In genomic region chr2:118887845-118888548, GRCm38 (mm10) we compare ENCODE assay signal across 9 mouse cellular contexts. TPM values are rescaled to one million over a fixed set of nuclear protein-coding genes. Genes with fewer than 3 reads are reported as not detected.
DNase-seq lines count a peak whose midpoint lies in the region; ATAC-seq and TF ChIP-seq lines count a peak whose summit lies in the region.
"Had no signal": no experiment of that assay in that cellular context is flagged by ENCODE, and none has a peak within 500 bp of the region (broad histone marks: within the 10 kb centered on the region; RNA-seq: fewer than 3 reads in every experiment).

No protein-coding gene starts in this region.

- no peaks in the 10 kb centered on the region for H3K9me3 ChIP-seq in hindbrain, embryonic 10.5 days
- H3K9me3 ChIP-seq in hindbrain, embryonic 11.5 days (ENCODE audit: control insufficient read depth, low read length) = no peaks in the 10 kb centered on the region
- H3K9me3 ChIP-seq in embryonic facial prominence, embryonic 14.5 days (ENCODE audit: control insufficient read depth, low read length) = no peaks in the 10 kb centered on the region

- WGBS in hindbrain, embryonic 10.5 days = 30% methylated on average over 14 of the region's 14 CpGs
- WGBS in hindbrain, embryonic 11.5 days = 27% methylated on average over 14 of the region's 14 CpGs
- 33% methylated on average over 10 of the region's 14 CpGs for WGBS in embryonic facial prominence, embryonic 14.5 days
- WGBS in spleen, adult 2 months = 24% methylated on average over 14 of the region's 14 CpGs
- 48% methylated on average over 14 of the region's 14 CpGs for WGBS in thymus, adult 2 months

- TF ChIP-seq CTCF in spleen, adult 2 months (IDR thresholded peaks at IDR 0.05; ENCODE audit: extremely low read depth, insufficient read depth, insufficient read length, insufficient replicate concordance) = no peak
- no peak for TF ChIP-seq CTCF in thymus, adult 2 months (IDR thresholded peaks at IDR 0.05; ENCODE audit: borderline replicate concordance, control insufficient read depth, extremely low read depth, insufficient read depth, low read length, poor library complexity)

- H3K4me1 ChIP-seq in hindbrain, embryonic 10.5 days (replicated peaks) = peaks cover 11% of the 10 kb centered on the region
- H3K4me1 ChIP-seq in hindbrain, embryonic 11.5 days (replicated peaks; ENCODE audit: control insufficient read depth, insufficient read depth, low read length) = 0 out of 2 replicates have a peak, but pooled peaks cover 3% of the 10 kb centered on the region
- H3K4me1 ChIP-seq in embryonic facial prominence, embryonic 14.5 days (ENCODE audit: control insufficient read depth, insufficient read depth, low read length) = peaks cover 6% of the 10 kb centered on the region; the same call in 1 of the 2 replicates
- peaks cover 4% of the 10 kb centered on the region; the same call in 1 of the 2 replicates for H3K4me1 ChIP-seq in spleen, adult 2 months (ENCODE audit: control insufficient read depth, insufficient read depth, insufficient read length)
- no peaks in the 10 kb centered on the region for H3K4me1 ChIP-seq in thymus, adult 2 months (replicated peaks; ENCODE audit: control insufficient read depth, insufficient read depth, low read length)

- H3K4me3 ChIP-seq in hindbrain, embryonic 10.5 days = no peak overlapping the region
- H3K4me3 ChIP-seq in hindbrain, embryonic 11.5 days (ENCODE audit: low read depth, low read length) = no peak overlapping the region
- H3K4me3 ChIP-seq in embryonic facial prominence, embryonic 14.5 days (ENCODE audit: low read depth, low read length) = no peak overlapping the region
- H3K4me3 ChIP-seq in spleen, adult 2 months (ENCODE audit: extremely low read depth, insufficient read depth, insufficient read length) = no peak overlapping the region
- H3K4me3 ChIP-seq in thymus, adult 2 months (ENCODE audit: control insufficient read depth, insufficient read depth, low read length) = no peak overlapping the region
- H3K4me3 ChIP-seq: heart, adult 2 months had no signal

- peaks cover 71% of the 10 kb centered on the region for H3K27me3 ChIP-seq in hindbrain, embryonic 10.5 days (ENCODE audit: insufficient read depth, poor library complexity, severe bottlenecking)
- 0 out of 2 replicates have a peak, but pooled peaks cover 2% of the 10 kb centered on the region for H3K27me3 ChIP-seq in hindbrain, embryonic 11.5 days (ENCODE audit: control insufficient read depth, insufficient read depth, low read length)
- H3K27me3 ChIP-seq in embryonic facial prominence, embryonic 14.5 days (replicated peaks; ENCODE audit: control insufficient read depth, insufficient read depth, low read length) = peaks cover 32% of the 10 kb centered on the region
- H3K27me3 ChIP-seq in spleen, adult 2 months (ENCODE audit: control insufficient read depth, insufficient read depth, low read length) = no peaks in the 10 kb centered on the region
- no peaks in the 10 kb centered on the region for H3K27me3 ChIP-seq in thymus, adult 2 months (ENCODE audit: control insufficient read depth, insufficient read depth, low read length)

- no peak for DNase-seq in hindbrain, embryonic 10.5 days (ENCODE audit: low spot score)
- DNase-seq in hindbrain, embryonic 11.5 days (ENCODE audit: low spot score) = no peak
- peak; percentile 20 for DNase-seq in embryonic facial prominence, embryonic 14.5 days (ENCODE audit: low spot score)
- peak; percentile 91 for DNase-seq in liver
- peak in 1 of 2 experiments; percentile 39 for DNase-seq in spleen, adult 2 months (ENCODE audit: low read depth in 1 of 2, low spot score in 2 of 2)
- no peak for DNase-seq in cerebellum, postnatal 14 days
- DNase-seq in layer of hippocampus, postnatal 10 days (ENCODE audit: low spot score in 2 of 2) = no peak
- no peak for DNase-seq in thymus, adult 2 months

- H3K36me3 ChIP-seq in hindbrain, embryonic 10.5 days = no peaks in the 10 kb centered on the region
- no peaks in the 10 kb centered on the region for H3K36me3 ChIP-seq in hindbrain, embryonic 11.5 days (ENCODE audit: control insufficient read depth, insufficient read depth, low read length)
- H3K36me3 ChIP-seq in embryonic facial prominence, embryonic 14.5 days (ENCODE audit: control insufficient read depth, insufficient read depth, low read length) = no peaks in the 10 kb centered on the region
- H3K36me3 ChIP-seq in spleen, adult 2 months (ENCODE audit: control insufficient read depth, insufficient read depth, low read length) = no peaks in the 10 kb centered on the region
- H3K36me3 ChIP-seq in thymus, adult 2 months (ENCODE audit: control insufficient read depth, insufficient read depth, low read length) = no peaks in the 10 kb centered on the region

- H3K4me2 ChIP-seq in hindbrain, embryonic 11.5 days (replicated peaks; ENCODE audit: low read depth, low read length) = no peak overlapping the region
- no peak overlapping the region for H3K4me2 ChIP-seq in embryonic facial prominence, embryonic 14.5 days (ENCODE audit: low read depth, low read length)

- ATAC-seq in hindbrain, embryonic 11.5 days (ENCODE audit: low FRiP score) = no peak
- ATAC-seq in embryonic facial prominence, embryonic 14.5 days (ENCODE audit: low read depth) = no peak

- H3K27ac ChIP-seq in hindbrain, embryonic 10.5 days = peak overlapping the region; percentile 53; the same call in 1 of the 2 replicates
- no peak overlapping the region for H3K27ac ChIP-seq in hindbrain, embryonic 11.5 days (ENCODE audit: low read depth, low read length)
- H3K27ac ChIP-seq in embryonic facial prominence, embryonic 14.5 days (replicated peaks; ENCODE audit: low read depth, low read length) = no peak overlapping the region
- peak overlapping the region; percentile 5; the same call in 1 of the 2 replicates for H3K27ac ChIP-seq in spleen, adult 2 months (ENCODE audit: insufficient read depth, low read length)
- no peak overlapping the region for H3K27ac ChIP-seq in thymus, adult 2 months (ENCODE audit: control insufficient read depth, insufficient read depth, low read length)
- H3K27ac ChIP-seq: heart, adult 2 months had no signal

- H3K9ac ChIP-seq in hindbrain, embryonic 11.5 days (ENCODE audit: low read depth, low read length) = no peak overlapping the region
- no peak overlapping the region; the same call in 1 of the 2 replicates for H3K9ac ChIP-seq in embryonic facial prominence, embryonic 14.5 days (ENCODE audit: low read depth, low read length)

- TF ChIP-seq POLR2A in spleen, adult 2 months (IDR thresholded peaks at IDR 0.05; ENCODE audit: low read depth, low read length) = no peak
- no peak for TF ChIP-seq POLR2A in thymus, adult 2 months (IDR thresholded peaks at IDR 0.05; ENCODE audit: control insufficient read depth, extremely low read depth, insufficient read depth, low read length, poor library complexity)

RNA-seq across cellular contexts. Expression of gene Bahd1, which starts 12.2 kb away (rescaled TPM):
- 4.4 TPM in 2 replicates for polyA plus RNA-seq in hindbrain, embryonic 10.5 days (2016; fragmentation: Nextera tagmentation; extraction: Ambion mirVana)
- polyA plus RNA-seq in hindbrain, embryonic 11.5 days (2014; fragmentation: Nextera tagmentation; extraction: Ambion mirVana) = 2.1 TPM in 2 replicates
- 1.3 and 1.6 TPM in 2 replicates for polyA plus RNA-seq in embryonic facial prominence, embryonic 14.5 days (2014; fragmentation: Nextera tagmentation; extraction: Ambion mirVana)
- 22.2 and 26.0 TPM in 2 replicates for polyA plus RNA-seq in spleen, adult 2 months (2012; rRNA removed)
- 10 to 100 TPM; 36.6 to 43.1 TPM for total RNA-seq in layer of hippocampus, postnatal 10 days (2021)
- polyA plus RNA-seq in thymus, adult 2 months (2012; rRNA removed) = 38.7 and 40.0 TPM in 2 replicates

RNA-seq across cellular contexts. Expression of gene Ivd, which starts 26.2 kb away (rescaled TPM):
- 59.4 and 65.9 TPM in 2 replicates for polyA plus RNA-seq in hindbrain, embryonic 10.5 days (2016; fragmentation: Nextera tagmentation; extraction: Ambion mirVana)
- 42.1 and 45.0 TPM in 2 replicates for polyA plus RNA-seq in hindbrain, embryonic 11.5 days (2014; fragmentation: Nextera tagmentation; extraction: Ambion mirVana)
- 50.7 and 61.9 TPM in 2 replicates for polyA plus RNA-seq in embryonic facial prominence, embryonic 14.5 days (2014; fragmentation: Nextera tagmentation; extraction: Ambion mirVana)
- polyA plus RNA-seq in spleen, adult 2 months (2012; rRNA removed) = 31.1 and 36.7 TPM in 2 replicates
- total RNA-seq in layer of hippocampus, postnatal 10 days (2021) = 100 to 1,000 TPM in 1 of 2 experiments, 10 to 100 TPM in 1; 76.5 to 102 TPM
- 48.3 and 50.6 TPM in 2 replicates for polyA plus RNA-seq in thymus, adult 2 months (2012; rRNA removed)

RNA-seq across cellular contexts. Expression of gene Chst14, which starts 38.3 kb away (rescaled TPM):
- 17.2 and 20.6 TPM in 2 replicates for polyA plus RNA-seq in hindbrain, embryonic 10.5 days (2016; fragmentation: Nextera tagmentation; extraction: Ambion mirVana)
- polyA plus RNA-seq in hindbrain, embryonic 11.5 days (2014; fragmentation: Nextera tagmentation; extraction: Ambion mirVana) = 19.1 and 22.2 TPM in 2 replicates
- 51.3 and 56.0 TPM in 2 replicates for polyA plus RNA-seq in embryonic facial prominence, embryonic 14.5 days (2014; fragmentation: Nextera tagmentation; extraction: Ambion mirVana)
- polyA plus RNA-seq in spleen, adult 2 months (2012; rRNA removed) = 7.0 and 8.2 TPM in 2 replicates
- total RNA-seq in layer of hippocampus, postnatal 10 days (2021) = 1 to 10 TPM; 2.5 to 3.5 TPM
- polyA plus RNA-seq in thymus, adult 2 months (2012; rRNA removed) = 9.0 and 10.3 TPM in 2 replicates

Comparison
In these comparisons a context has a peak if more than half of its experiments do, and no peak if none do; other contexts are left out.
1. H3K27ac ChIP-seq: peak in hindbrain, embryonic 10.5 days (single experiment) and spleen, adult 2 months (single experiment); none in hindbrain, embryonic 11.5 days (single experiment), embryonic facial prominence, embryonic 14.5 days (single experiment) and thymus, adult 2 months (single experiment).
2. DNase-seq: peak in embryonic facial prominence, embryonic 14.5 days (single experiment) and liver (single experiment); none in hindbrain, embryonic 10.5 days (single experiment), hindbrain, embryonic 11.5 days (single experiment), cerebellum, postnatal 14 days (0 of 2), layer of hippocampus, postnatal 10 days (0 of 2) and thymus, adult 2 months (single experiment).